Comparison of ENCODE assay signal across 16 mouse cellular contexts in genomic region chr11:116265352-116265751, GRCm38 (mm10). TPM values are rescaled to one million over a fixed set of nuclear protein-coding genes. Genes with fewer than 3 reads are reported as not detected.
DNase-seq lines count a peak whose midpoint lies in the region; ATAC-seq and TF ChIP-seq lines count a peak whose summit lies in the region.
"Had no signal": no experiment of that assay in that cellular context is flagged by ENCODE, and none has a peak within 500 bp of the region (broad histone marks: within the 10 kb centered on the region; RNA-seq: fewer than 3 reads in every experiment).

No protein-coding gene starts in this region.

- H3K27me3 ChIP-seq in MEL (ENCODE audit: control insufficient read depth in 1 of 2, insufficient read depth in 2 of 2, low read length in 2 of 2) = no peaks in the 10 kb centered on the region
- no peaks in the 10 kb centered on the region for H3K27me3 ChIP-seq in cerebellum, adult 2 months (ENCODE audit: control insufficient read depth, insufficient read depth, low read length)
- H3K27me3 ChIP-seq: forebrain, embryonic 13.5 days; heart, embryonic 15.5 days; midbrain, embryonic 12.5 days had no signal

- H3K9me3 ChIP-seq in MEL (replicated peaks; ENCODE audit: insufficient read depth, low read length) = no peaks in the 10 kb centered on the region
- H3K9me3 ChIP-seq: forebrain, embryonic 13.5 days; heart, embryonic 15.5 days; midbrain, embryonic 12.5 days had no signal

- H3K36me3 ChIP-seq in MEL (ENCODE audit: control insufficient read depth in 1 of 2, insufficient read depth in 2 of 2, low read length in 2 of 2) = peaks cover 10 to 49% of the 10 kb centered on the region in 2 experiments

- peak in 1 of 2 experiments; percentile 57; a peak in 1 of 4 replicates for TF ChIP-seq POLR2A in MEL (IDR thresholded peaks at IDR 0.05; ENCODE audit: control insufficient read depth in 1 of 2, insufficient read depth in 1 of 2, low read depth in 1 of 2, low read length in 2 of 2, poor library complexity in 1 of 2)
- TF ChIP-seq POLR2A in cerebellum, adult 2 months (IDR thresholded peaks at IDR 0.05; ENCODE audit: borderline replicate concordance, insufficient read depth, low read length) = no peak

- H3K79me2 ChIP-seq in MEL (ENCODE audit: control insufficient read depth, insufficient read depth, low read length, poor library complexity) = peaks cover 11% of the 10 kb centered on the region

- TF ChIP-seq CTCF in MEL (IDR thresholded peaks at IDR 0.05 in 2 of 3, conservative IDR thresholded peaks at IDR 0.05 in 1 of 3; ENCODE audit: control insufficient read depth in 1 of 3, insufficient read depth in 1 of 3, low read depth in 2 of 3, low read length in 3 of 3, poor library complexity in 1 of 3, severe bottlenecking in 1 of 3) = peak in 1 of 3 experiments; percentile 46; a peak in 2 of 6 replicates
- no peak for TF ChIP-seq CTCF in cerebellum, adult 2 months (IDR thresholded peaks at IDR 0.05; ENCODE audit: borderline replicate concordance, insufficient read depth, low read depth, low read length)

- H3K9ac ChIP-seq in MEL (ENCODE audit: control insufficient read depth, low read depth, low read length, poor library complexity, severe bottlenecking) = no peak overlapping the region
- H3K9ac ChIP-seq: forebrain, embryonic 13.5 days; heart, embryonic 15.5 days; midbrain, embryonic 12.5 days had no signal

- 60% methylated on average over 11 of the region's 11 CpGs for WGBS in cerebellum, adult 2 months

- no peak; the same call in 1 of the 2 replicates for ATAC-seq in monocyte, adult 5-6 weeks (replicated peaks; ENCODE audit: insufficient number of reproducible peaks, low FRiP score, low TSS enrichment, poor library complexity, severe bottlenecking)
- ATAC-seq: forebrain, embryonic 13.5 days; intestine, embryonic 16.5 days had no signal

- TF ChIP-seq RAD21 in MEL (IDR thresholded peaks at IDR 0.05; ENCODE audit: low read depth, low read length) = no peak

- no peak overlapping the region for H3K4me3 ChIP-seq in MEL (ENCODE audit: control insufficient read depth in 1 of 2, insufficient read depth in 1 of 2, low read depth in 2 of 2, low read length in 2 of 2)
- no peak overlapping the region for H3K4me3 ChIP-seq in cerebellum, adult 2 months (replicated peaks; ENCODE audit: insufficient read depth, low read depth, low read length)
- H3K4me3 ChIP-seq: forebrain, embryonic 13.5 days; heart, embryonic 15.5 days; midbrain, embryonic 12.5 days had no signal

- H3K4me1 ChIP-seq in MEL (ENCODE audit: control insufficient read depth in 1 of 2, insufficient read depth in 2 of 2, low read length in 2 of 2) = peaks cover 0 to 7% of the 10 kb centered on the region in 2 experiments; a peak in 2 of 4 replicates
- H3K4me1 ChIP-seq in cerebellum, adult 2 months (ENCODE audit: control insufficient read depth, insufficient read depth, low read length) = peaks cover 6% of the 10 kb centered on the region
- H3K4me1 ChIP-seq: midbrain, embryonic 12.5 days had no signal

- TF ChIP-seq EP300 in MEL (IDR thresholded peaks at IDR 0.05; ENCODE audit: low read depth in 1 of 2, low read length in 2 of 2) = no peak; a peak in 1 of 4 replicates

- peak overlapping the region; percentile 41; the same call in 1 of the 2 replicates for H3K27ac ChIP-seq in MEL (ENCODE audit: control insufficient read depth, low read depth, low read length)
- no peak overlapping the region for H3K27ac ChIP-seq in cerebellum, adult 2 months (ENCODE audit: insufficient read depth, low read length)
- H3K27ac ChIP-seq: forebrain, embryonic 13.5 days; heart, embryonic 15.5 days; midbrain, embryonic 12.5 days had no signal

- DNase-seq in gastrocnemius, adult 8-10 months (ENCODE audit: low spot score in 2 of 2) = peak; percentile 22 to 54
- DNase-seq in gastrocnemius, postnatal 10 days = no peak
- DNase-seq in MEL (ENCODE audit: low read depth, low spot score) = peak; percentile 85
- DNase-seq in induced T-regulatory cell, adult 2 months (ENCODE audit: low read depth) = peak; percentile 69
- peak; percentile 27 for DNase-seq in right cerebral cortex, adult 18-20 months
- DNase-seq in adrenal gland, adult 8-10 months = no peak
- no peak for DNase-seq in cerebellum, adult 2 months
- DNase-seq: embryo, embryonic 11 days; lung, adult 2 months had no signal

TF ChIP-seq in MEL, 35 proteins besides CTCF, POLR2A, EP300 and RAD21:
- peak; percentile 53; the same call in 1 of the 2 replicates for TF ChIP-seq TBP (IDR thresholded peaks at IDR 0.05; ENCODE audit: low read depth, low read length)
- no peak for TF ChIP-seq MYC (IDR thresholded peaks at IDR 0.05; ENCODE audit: low read depth, low read length)
- peak; percentile 71; the same call in 1 of the 2 replicates for TF ChIP-seq MAZ (IDR thresholded peaks at IDR 0.05; ENCODE audit: low read depth, low read length)
- TF ChIP-seq JUND (IDR thresholded peaks at IDR 0.05; ENCODE audit: low read depth, low read length) = no peak
- TF ChIP-seq GATA1 (IDR thresholded peaks at IDR 0.05; ENCODE audit: low read depth, low read length) = peak; percentile 79
- peak; percentile 59 for TF ChIP-seq MAX (IDR thresholded peaks at IDR 0.05; ENCODE audit: low read length)

RNA-seq across cellular contexts. Expression of gene Srp68, which starts 8.7 kb away (rescaled TPM):
- 10 to 100 TPM; 86.7 to 99.9 (median 90.8) TPM for total RNA-seq in gastrocnemius, adult 8-10 months (2022)
- 10 to 100 TPM; 74.6 to 77.9 TPM for total RNA-seq in gastrocnemius, postnatal 10 days (2021)
- 163 and 180 TPM in 2 replicates for total RNA-seq in MEL (2012; rRNA removed)
- 100 to 1,000 TPM; 146 to 228 TPM for polyA plus RNA-seq in MEL (2012; ENCODE audit: insufficient read depth in 1 of 2, insufficient read length in 2 of 2, low read depth in 1 of 2, low replicate concordance in 2 of 2, missing spikeins in 1 of 2)
- 10 to 100 TPM; 75.4 to 88.7 (median 83.0) TPM for total RNA-seq in adrenal gland, adult 8-10 months (2022)
- 76.4 and 79.2 TPM in 2 replicates for polyA plus RNA-seq in cerebellum, adult 2 months (2012; rRNA removed)
- 18.0 to 34.3 TPM (median 25.7 TPM) in 3 replicates for total RNA-seq in monocyte, adult 5-6 weeks (2017)

RNA-seq across cellular contexts. Expression of gene Galr2, which starts 15.4 kb away (rescaled TPM):
- under 1 TPM in 2 of 4 experiments, not detected in 2; 0.20 to 0.24 TPM for total RNA-seq in gastrocnemius, adult 8-10 months (2022)
- under 1 TPM; 0.66 to 0.84 TPM for total RNA-seq in gastrocnemius, postnatal 10 days (2021)
- 0.20 and 0.35 TPM in 2 replicates for total RNA-seq in MEL (2012; rRNA removed)
- polyA plus RNA-seq in MEL (2012; ENCODE audit: insufficient read depth in 1 of 2, insufficient read length in 2 of 2, low read depth in 1 of 2, low replicate concordance in 2 of 2, missing spikeins in 1 of 2) = 1 to 10 TPM in 1 of 2 experiments, not detected in 1; 1.2 TPM
- total RNA-seq in adrenal gland, adult 8-10 months (2022) = under 1 TPM in 3 of 4 experiments, not detected in 1; 0.12 to 0.28 (median 0.13) TPM
- 0.05 TPM in 1 of 2 replicates, not detected in the other for polyA plus RNA-seq in cerebellum, adult 2 months (2012; rRNA removed)
- total RNA-seq in monocyte, adult 5-6 weeks (2017) = not detected in 3 replicates
- total RNA-seq: layer of hippocampus, postnatal 25 days; neutrophil, adult 5-6 weeks had no signal

RNA-seq across cellular contexts. Expression of gene Evpl, which starts 27.5 kb away (rescaled TPM):
- total RNA-seq in gastrocnemius, adult 8-10 months (2022) = under 1 TPM in 1 of 4 experiments, not detected in 3; 0.04 TPM
- total RNA-seq in gastrocnemius, postnatal 10 days (2021) = under 1 TPM; 0.09 to 0.34 TPM
- 0.26 and 0.39 TPM in 2 replicates for total RNA-seq in MEL (2012; rRNA removed)
- polyA plus RNA-seq in MEL (2012; ENCODE audit: insufficient read depth in 1 of 2, insufficient read length in 2 of 2, low read depth in 1 of 2, low replicate concordance in 2 of 2, missing spikeins in 1 of 2) = under 1 TPM in 1 of 2 experiments, not detected in 1; 0.78 TPM
- total RNA-seq in adrenal gland, adult 8-10 months (2022) = 1 to 10 TPM; 1.0 to 2.4 (median 2.1) TPM
- 1.2 and 1.6 TPM in 2 replicates for polyA plus RNA-seq in cerebellum, adult 2 months (2012; rRNA removed)
- 0.21 TPM in 1 of 3 replicates, not detected in the others for total RNA-seq in monocyte, adult 5-6 weeks (2017)

RNA-seq across cellular contexts. Expression of gene Exoc7, which starts 41.7 kb away (rescaled TPM):
- total RNA-seq in gastrocnemius, adult 8-10 months (2022) = 10 to 100 TPM; 62.3 to 84.9 (median 73.3) TPM
- 10 to 100 TPM; 62.7 to 68.3 TPM for total RNA-seq in gastrocnemius, postnatal 10 days (2021)
- 41.0 and 49.0 TPM in 2 replicates for total RNA-seq in MEL (2012; rRNA removed)
- 100 to 1,000 TPM in 1 of 2 experiments, 10 to 100 TPM in 1; 45.4 to 526 TPM for polyA plus RNA-seq in MEL (2012; ENCODE audit: insufficient read depth in 1 of 2, insufficient read length in 2 of 2, low read depth in 1 of 2, low replicate concordance in 2 of 2, missing spikeins in 1 of 2)
- 10 to 100 TPM; 61.0 to 83.9 (median 72.6) TPM for total RNA-seq in adrenal gland, adult 8-10 months (2022)
- 104 and 118 TPM in 2 replicates for polyA plus RNA-seq in cerebellum, adult 2 months (2012; rRNA removed)
- total RNA-seq in monocyte, adult 5-6 weeks (2017) = 39.7 to 67.5 TPM (median 48.1 TPM) in 3 replicates

Comparison
In these comparisons a context has a peak if more than half of its experiments do, and no peak if none do; other contexts are left out.
1. DNase-seq: peak in gastrocnemius, adult 8-10 months (2 of 2), MEL (single experiment), induced T-regulatory cell, adult 2 months (single experiment) and right cerebral cortex, adult 18-20 months (single experiment); none in gastrocnemius, postnatal 10 days (single experiment), adrenal gland, adult 8-10 months (single experiment) and cerebellum, adult 2 months (0 of 2).